Mouse (Mus musculus): Measurements from ENCODE around the gene Cd86.

GRCm38 (mm10) chr16:36711760-36712159, 45.9 kb upstream of the Cd86 start:
- TF ChIP-seq CTCF (IDR thresholded peaks at IDR 0.05; ENCODE audit: low read depth, low read length) (no peak), POLR2A (IDR thresholded peaks at IDR 0.05; ENCODE audit: borderline replicate concordance, low read depth, low read length) (no peak)

Measured in bone marrow macrophage, adult 2 months (primary cell).